Mouse (Mus musculus) embryo, embryonic 11.5 days (tissue): Measurements from ENCODE around the gene Relch.
A peak's percentile ranks its signal among the peaks of the same experiment; 100 is the strongest.
"Not testable (repeated sequence)": the region's sequence is repeated elsewhere in the genome, so short reads cannot be mapped to it uniquely, and the experiment has no call there.

Experiments used
- DNase-seq: peaks from one replicate; pipeline ENCODE4 v3.0.0-alpha.2; 2012; ENCODE audit warnings: low read depth, low spot score

Relch gene

GRCm38 (mm10) chr1:105663171-105663961 is at the start of gene Relch, which contains the start of gene Pign:
Gene Relch, plus strand, starts transcription at chr1:105663861.
Gene Pign, minus strand, starts transcription at chr1:105663677.
- DNase-seq: peak; percentile 96

GRCm38 (mm10) chr1:105630481-105630880 is 33.2 kb upstream of the Relch start:
- DNase-seq: peak; percentile 20

GRCm38 (mm10) chr1:105644093-105644492 is 19.6 kb upstream of the Relch start:
- DNase-seq: no peak

- DNase-seq: no peak
Observed at GRCm38 (mm10) chr1:105650650-105651049, 13.0 kb upstream of the Relch start.

GRCm38 (mm10) chr1:105653981-105654380 is 9.7 kb upstream of the Relch start:
- no peak for DNase-seq

- DNase-seq: peak; percentile 40
Observed at GRCm38 (mm10) chr1:105660015-105660414, 3.6 kb upstream of the Relch start.

GRCm38 (mm10) chr1:105662820-105663170 is 866 bp upstream of the Relch start:
- no peak for DNase-seq

GRCm38 (mm10) chr1:105663962-105664812 is 526 bp downstream of the Relch start:
- DNase-seq: no peak

GRCm38 (mm10) chr1:105669700-105670099 is 6.0 kb downstream of the Relch start:
- DNase-seq: no peak

- no peak for DNase-seq
Observed at GRCm38 (mm10) chr1:105674763-105675162, 11.1 kb downstream of the Relch start.

GRCm38 (mm10) chr1:105680587-105680986 is 16.9 kb downstream of the Relch start:
- no peak for DNase-seq

- DNase-seq: no peak
Observed at GRCm38 (mm10) chr1:105685501-105685900, 21.8 kb downstream of the Relch start.

- no peak for DNase-seq
Observed at GRCm38 (mm10) chr1:105695581-105695980, 31.9 kb downstream of the Relch start.

- DNase-seq: no peak
Observed at GRCm38 (mm10) chr1:105700984-105701530, 37.4 kb downstream of the Relch start.

GRCm38 (mm10) chr1:105709415-105709814 is 45.8 kb downstream of the Relch start:
- no peak for DNase-seq

- peak; percentile 1 for DNase-seq
Observed at GRCm38 (mm10) chr1:105711227-105711626, 47.6 kb downstream of the Relch start.

- no peak for DNase-seq
Observed at GRCm38 (mm10) chr1:105712822-105713221, 49.2 kb downstream of the Relch start.

GRCm38 (mm10) chr1:105718358-105718757 is 54.7 kb downstream of the Relch start:
- no peak for DNase-seq

GRCm38 (mm10) chr1:105729246-105729645 is 65.6 kb downstream of the Relch start:
- not testable (repeated sequence) for DNase-seq

- no peak for DNase-seq
Observed at GRCm38 (mm10) chr1:105735318-105735717, 71.7 kb downstream of the Relch start.

GRCm38 (mm10) chr1:105738334-105738733 is 74.7 kb downstream of the Relch start:
- no peak for DNase-seq

GRCm38 (mm10) chr1:105739493-105739892 is 75.8 kb downstream of the Relch start:
- DNase-seq: no peak
